Mouse (Mus musculus) kidney, adult 11 months (tissue): ENCODE data around the gene Samsn1.

ENCODE experiments used
- DNase-seq: peaks from one replicate; pipeline ENCODE4 v3.0.0; 2022

The Samsn1 gene

GRCm38 (mm10) chr16:76022181-76022580 is at the start of gene Samsn1:
Gene Samsn1, minus strand, starts transcription at chr16:76022281.
- DNase-seq, result no peak

GRCm38 (mm10) chr16:76066082-76066635 is 44.1 kb upstream of the Samsn1 start:
- DNase-seq, result no peak

- DNase-seq, result no peak
These were observed 32.9 kb upstream of the Samsn1 start for GRCm38 (mm10) chr16:76054976-76055375.

DNA sequence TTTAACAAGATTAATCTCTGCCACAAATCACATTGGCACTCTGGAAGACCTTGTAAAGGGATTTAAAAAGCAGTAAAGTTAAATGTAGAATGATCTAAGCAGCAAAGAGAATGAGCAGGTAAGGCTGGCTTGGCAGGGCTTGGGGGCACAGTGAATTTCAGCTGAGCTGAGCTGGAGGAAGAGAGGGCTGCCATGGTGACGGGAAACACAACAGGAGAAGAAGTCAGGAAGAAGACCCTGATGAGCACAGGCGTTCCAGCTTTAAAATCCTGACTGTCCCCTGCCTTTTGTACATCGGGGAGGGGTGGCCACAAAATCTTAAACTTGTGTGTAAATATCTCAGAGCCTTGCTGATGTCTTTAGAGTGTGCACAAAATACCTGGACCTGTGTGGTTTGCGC is 32.0 kb upstream of the Samsn1 start:
- no peak for DNase-seq

- DNase-seq, result no peak
These were observed 31.5 kb upstream of the Samsn1 start for GRCm38 (mm10) chr16:76053537-76053936.

DNA sequence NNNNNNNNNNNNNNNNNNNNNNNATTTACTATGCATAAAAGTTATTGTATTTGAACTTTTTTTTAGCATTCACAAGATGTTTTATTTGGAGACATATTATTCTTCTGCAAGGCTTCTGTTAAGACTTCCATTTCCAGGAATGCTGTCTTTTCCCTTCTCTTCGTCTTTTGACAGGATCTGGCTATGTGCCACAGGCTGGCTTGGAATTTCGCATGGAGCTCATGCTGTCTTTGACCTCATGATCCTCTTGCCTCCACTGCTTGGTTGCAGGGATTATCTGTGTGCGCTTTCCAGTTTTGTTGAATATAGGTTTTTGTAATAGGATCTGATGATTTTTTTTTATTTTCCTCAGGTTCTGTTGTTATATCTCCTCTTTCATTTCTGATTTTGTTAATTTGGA is 25.0 kb upstream of the Samsn1 start:
- DNase-seq, result no peak

DNA sequence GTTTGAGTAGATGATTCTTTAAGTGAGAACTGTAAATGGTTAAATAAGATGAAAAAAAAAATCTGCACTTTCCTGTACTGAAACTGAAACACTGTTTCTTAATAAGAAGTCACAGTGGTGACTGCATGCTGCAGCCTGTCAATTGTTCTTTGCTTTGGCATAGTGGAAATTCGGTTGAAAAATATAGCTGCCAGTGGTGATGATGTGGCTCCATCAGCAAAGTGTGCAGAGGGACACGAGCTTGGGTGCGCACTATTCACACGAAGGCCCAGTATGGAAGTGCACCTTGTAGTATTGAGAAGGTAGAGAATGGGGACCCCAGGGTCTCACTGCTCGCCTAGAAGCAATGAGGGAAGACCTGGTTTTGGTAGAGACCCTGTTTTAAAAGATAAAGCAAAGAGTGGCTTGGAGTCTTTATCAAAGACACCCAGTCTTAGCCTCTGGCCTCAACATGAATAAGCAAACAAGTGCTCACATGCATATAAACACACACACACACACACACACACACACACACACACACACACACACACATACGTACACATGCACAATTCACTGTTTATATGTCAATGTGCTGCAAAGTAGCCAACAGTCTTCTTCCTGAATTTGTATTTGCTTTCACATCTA is 18.4 kb upstream of the Samsn1 start:
- no peak for DNase-seq

GRCm38 (mm10) chr16:76019164-76019563 is 2.9 kb downstream of the Samsn1 start:
- no peak for DNase-seq

GRCm38 (mm10) chr16:76003812-76004389 is 18.2 kb downstream of the Samsn1 start:
- DNase-seq, result no peak

DNA sequence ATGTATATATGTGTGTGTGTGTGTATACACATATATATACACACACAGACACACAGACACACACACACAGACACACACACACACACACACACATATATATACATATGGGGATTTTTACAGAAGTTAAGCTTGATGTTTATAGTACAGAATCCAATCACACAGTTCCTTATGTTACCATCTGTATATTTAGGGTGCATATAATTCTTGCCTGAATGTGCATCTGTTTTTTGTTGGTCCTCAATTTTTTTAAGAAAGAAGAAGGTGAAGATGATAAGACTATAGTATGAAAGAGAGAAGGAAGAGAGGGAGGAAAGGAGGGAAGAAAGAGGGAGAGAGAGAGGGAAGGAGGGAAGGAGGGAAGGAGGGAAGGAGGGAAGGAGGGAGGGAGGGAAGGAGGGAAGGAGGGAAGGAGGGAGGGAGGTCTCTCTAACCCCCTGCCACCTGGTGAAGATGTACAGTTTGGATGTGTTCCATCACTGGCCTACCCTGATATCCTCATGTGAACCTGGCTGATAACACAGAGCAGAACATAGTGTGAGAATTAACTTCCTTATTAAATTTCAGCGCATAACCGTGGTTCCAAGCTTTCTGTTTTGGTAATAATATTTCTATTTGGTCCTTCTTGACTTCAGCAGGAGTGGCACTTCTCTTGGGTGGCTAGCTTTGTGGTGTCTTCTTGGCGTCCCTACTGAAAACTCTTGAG is 19.1 kb downstream of the Samsn1 start:
- DNase-seq, result no peak

- no peak for DNase-seq
These were observed 19.8 kb downstream of the Samsn1 start for GRCm38 (mm10) chr16:76002287-76002686.

GRCm38 (mm10) chr16:76001788-76002187 is 20.3 kb downstream of the Samsn1 start:
- DNase-seq, result no peak

DNA sequence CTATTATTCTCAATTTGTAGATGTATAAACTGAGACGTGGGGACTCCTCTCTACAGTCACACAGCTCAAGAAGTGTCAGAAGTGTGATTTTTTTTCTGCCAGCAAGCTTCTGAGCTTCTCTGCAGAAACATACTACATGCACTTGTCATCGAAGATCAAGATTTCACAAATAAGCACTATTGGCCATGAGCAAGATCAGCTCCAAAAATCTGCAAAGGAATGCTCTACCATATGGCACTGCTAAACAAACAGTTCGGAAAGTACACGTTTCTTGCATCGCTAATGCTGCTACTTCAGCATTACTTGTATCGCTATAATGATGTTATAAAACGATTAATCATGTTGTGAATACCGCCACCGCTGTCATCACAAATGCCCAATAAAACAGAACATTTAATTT is 22.0 kb downstream of the Samsn1 start:
- DNase-seq, result no peak

- no peak for DNase-seq
These were observed 31.9 kb downstream of the Samsn1 start for GRCm38 (mm10) chr16:75990173-75990572.

DNA sequence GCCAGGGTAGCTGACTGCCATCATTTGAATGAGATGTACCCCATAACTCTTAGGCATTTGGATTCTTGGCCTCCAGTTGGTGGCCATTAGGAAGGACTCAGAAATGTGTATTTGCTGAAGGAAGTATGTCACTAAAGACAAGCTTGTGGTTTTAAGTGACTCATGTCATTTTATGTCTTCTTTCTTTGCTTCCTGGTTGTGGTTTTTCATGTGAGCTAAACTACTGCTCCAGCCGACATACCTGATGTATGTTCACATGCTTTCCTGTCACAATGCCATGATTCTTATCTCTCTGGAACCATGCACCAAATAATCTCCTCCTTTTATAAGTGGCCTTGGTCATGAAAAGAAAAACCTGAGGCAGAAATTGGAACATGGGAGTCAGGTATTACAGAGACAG is 38.2 kb downstream of the Samsn1 start:
- no peak for DNase-seq

- no peak for DNase-seq
These were observed 42.7 kb downstream of the Samsn1 start for GRCm38 (mm10) chr16:75979381-75979780.

DNA sequence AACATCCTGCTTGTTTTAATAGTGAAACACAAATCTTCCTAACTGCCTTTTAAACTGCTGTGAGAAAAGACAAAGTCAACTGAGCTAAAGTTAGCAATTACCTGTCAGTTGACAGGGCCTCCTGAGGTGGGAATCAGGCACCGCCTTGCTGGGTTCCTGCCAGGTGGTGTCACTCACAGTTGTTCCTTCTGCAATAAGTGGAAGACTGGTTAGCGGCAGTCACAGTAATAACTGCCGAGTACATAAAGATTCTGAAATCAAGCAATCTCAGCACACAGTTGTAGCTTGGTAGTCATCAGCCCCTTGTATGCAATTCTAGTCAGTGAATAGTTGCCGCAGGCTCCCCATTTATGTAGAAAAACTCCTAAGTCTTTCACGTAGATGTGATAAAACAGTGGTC is 44.3 kb downstream of the Samsn1 start:
- DNase-seq, result no peak

- no peak for DNase-seq
These were observed 46.3 kb downstream of the Samsn1 start for GRCm38 (mm10) chr16:75975682-75976332.

DNA sequence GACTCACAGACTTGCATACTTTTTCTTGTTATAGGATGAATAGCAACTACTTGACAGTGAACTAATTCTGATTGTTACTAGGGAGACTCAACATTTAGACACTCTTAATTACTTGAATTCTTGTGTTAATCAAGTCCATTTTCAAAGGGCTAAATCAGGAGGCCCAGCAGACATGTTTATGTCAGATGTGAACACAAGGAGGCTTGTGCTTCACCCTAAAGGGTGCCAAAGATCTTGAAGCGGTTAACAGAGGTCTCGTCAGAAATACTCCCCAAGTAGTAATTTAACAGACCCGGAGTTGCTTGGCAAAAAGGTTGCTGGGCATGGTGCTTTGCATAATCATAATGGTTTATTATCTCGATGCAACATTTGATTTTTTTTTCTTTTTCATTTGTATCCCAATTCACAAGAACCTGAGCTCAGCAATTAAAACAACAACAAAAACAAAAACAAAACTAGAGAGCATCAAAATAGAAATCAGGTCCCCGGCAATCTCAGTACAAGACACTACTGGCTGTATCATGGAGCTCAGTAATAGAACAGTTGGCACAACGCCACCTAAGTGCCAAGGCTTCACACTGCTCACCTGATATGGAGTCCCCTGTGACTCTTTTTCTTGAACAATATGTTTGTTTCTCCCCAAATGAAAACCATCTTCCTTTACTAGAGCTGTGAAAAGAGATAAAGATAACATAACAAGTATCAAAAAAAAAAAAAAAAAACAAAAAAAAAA is 51.6 kb downstream of the Samsn1 start:
- DNase-seq, result no peak

DNA sequence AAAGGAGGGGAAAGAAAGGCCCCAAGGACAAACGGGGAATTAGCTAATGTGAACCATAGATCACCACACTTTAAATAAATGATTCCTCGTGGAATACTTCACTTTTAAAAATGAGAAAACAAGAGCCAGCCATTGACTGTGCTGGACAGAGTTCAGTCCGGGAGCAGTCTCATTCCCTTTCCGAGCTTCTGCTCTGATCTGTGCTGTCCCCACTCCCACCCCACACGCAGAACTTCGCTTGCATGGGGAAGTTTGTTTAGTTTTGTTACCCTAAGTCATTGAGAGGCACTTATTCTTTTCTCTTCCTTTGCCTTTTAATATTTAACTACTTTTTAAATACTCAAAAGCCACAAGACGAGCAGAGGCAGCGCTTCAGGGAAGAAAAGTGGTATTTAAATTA is 60.1 kb downstream of the Samsn1 start:
- DNase-seq, result no peak

- DNase-seq, result no peak
These were observed 60.6 kb downstream of the Samsn1 start for GRCm38 (mm10) chr16:75961487-75961886.

GRCm38 (mm10) chr16:75961036-75961435 is 61.0 kb downstream of the Samsn1 start:
- DNase-seq, result peak; percentile 3

DNA sequence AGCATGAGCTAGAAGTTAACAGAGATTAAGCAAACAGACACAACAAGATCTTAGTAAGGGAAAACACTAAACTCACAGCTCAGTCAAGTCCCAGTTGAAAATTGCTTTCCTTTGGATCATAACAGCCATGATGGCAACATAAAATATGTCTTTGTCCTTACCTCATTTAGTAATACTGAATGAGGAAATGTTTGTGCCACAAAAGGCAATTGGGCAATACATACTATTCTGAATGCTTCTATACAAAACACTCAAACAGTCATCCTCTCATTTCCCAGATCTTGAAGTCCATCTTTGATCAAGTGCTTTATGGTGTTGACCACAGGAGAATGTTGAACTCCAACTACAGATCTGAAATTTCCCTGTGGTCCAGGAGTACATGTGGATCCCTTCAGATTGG is 88.7 kb downstream of the Samsn1 start:
- no peak for DNase-seq
